Mouse (Mus musculus) lung, postnatal 36 days (tissue): ENCODE results near the gene Limd2.
"Not testable (repeated sequence)": the region's sequence is repeated elsewhere in the genome, so short reads cannot be mapped to it uniquely, and the experiment has no call there.

Experiments
- DNase-seq: peaks from one replicate; pipeline ENCODE4 v3.0.0; 2022; ENCODE audit warnings: mixed read lengths

Limd2 gene

DNA sequence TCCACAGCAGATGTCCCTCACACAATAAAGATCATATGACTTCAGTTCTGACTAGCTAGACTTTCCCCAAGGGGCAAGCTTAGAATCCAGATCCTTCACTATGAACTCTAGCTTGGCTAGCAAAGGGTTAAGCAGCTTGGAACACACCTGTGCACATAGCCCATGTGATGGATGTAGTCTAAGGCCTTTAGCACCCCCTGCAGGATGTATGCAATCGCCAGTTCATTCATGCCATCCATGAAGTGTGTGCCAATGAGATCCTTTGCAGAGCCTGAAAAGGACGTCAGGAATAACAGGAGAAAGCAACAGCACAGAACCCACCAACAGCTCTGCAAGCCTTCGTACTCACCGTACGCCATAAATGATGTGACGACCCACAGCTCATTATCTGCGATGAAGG lies 10.1 kb upstream of the Limd2 start:
- DNase-seq = peak; percentile 83

GRCm38 (mm10) chr11:106167435-106167834 lies 6.8 kb upstream of the Limd2 start:
- DNase-seq = peak; percentile 53

DNA sequence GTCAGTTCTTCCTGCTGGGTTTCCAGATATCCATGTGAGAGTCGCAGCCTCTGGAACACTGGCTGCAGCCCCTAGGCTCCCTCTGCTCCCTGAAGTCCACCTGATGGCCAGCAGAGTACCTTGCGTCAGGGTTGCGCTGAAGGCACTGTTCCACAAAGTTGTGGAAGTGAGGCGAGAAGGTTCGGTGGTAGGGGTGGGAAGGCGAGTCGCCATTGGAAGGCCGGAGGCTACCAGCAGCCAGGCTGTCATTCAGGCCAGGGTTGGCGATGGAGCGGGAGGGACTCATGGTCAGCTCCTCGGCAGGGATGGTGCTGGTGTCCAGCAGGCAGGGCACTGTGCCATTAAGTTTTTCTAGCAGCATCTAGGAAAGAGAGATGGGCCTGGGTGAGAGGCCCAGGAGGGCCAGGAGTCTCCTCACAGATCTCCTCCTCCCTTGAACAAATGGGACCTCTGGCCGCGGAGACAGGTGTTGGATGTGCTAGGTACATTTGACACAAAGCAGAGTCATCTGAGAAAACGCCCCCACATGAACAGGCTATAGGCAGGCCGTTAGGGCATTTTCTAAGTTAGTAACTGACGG lies 4.0 kb upstream of the Limd2 start:
- no peak for DNase-seq

DNA sequence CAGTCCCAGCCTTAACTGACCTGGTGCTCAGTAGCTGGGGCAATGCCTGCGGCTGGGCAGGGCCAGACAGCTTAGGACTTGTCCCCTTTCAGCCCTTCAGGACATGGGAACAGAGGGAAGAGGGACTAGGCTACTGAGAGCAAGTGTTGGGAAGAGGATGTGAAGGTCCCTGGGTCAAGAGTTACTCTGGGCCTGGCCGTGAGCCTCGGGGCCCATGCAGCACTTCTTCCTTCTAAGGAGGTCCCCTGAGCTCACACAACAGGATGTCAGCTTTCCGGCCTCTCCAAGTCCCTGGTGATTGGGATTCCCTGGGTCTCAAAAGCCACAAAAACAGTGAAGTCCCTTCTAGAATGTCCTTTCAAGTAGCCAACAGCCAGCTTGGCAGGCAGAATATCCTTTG lies 2.9 kb upstream of the Limd2 start:
- DNase-seq = peak; percentile 32

- no peak for DNase-seq
Measured at GRCm38 (mm10) chr11:106162237-106162636, 1.6 kb upstream of the Limd2 start.

DNA sequence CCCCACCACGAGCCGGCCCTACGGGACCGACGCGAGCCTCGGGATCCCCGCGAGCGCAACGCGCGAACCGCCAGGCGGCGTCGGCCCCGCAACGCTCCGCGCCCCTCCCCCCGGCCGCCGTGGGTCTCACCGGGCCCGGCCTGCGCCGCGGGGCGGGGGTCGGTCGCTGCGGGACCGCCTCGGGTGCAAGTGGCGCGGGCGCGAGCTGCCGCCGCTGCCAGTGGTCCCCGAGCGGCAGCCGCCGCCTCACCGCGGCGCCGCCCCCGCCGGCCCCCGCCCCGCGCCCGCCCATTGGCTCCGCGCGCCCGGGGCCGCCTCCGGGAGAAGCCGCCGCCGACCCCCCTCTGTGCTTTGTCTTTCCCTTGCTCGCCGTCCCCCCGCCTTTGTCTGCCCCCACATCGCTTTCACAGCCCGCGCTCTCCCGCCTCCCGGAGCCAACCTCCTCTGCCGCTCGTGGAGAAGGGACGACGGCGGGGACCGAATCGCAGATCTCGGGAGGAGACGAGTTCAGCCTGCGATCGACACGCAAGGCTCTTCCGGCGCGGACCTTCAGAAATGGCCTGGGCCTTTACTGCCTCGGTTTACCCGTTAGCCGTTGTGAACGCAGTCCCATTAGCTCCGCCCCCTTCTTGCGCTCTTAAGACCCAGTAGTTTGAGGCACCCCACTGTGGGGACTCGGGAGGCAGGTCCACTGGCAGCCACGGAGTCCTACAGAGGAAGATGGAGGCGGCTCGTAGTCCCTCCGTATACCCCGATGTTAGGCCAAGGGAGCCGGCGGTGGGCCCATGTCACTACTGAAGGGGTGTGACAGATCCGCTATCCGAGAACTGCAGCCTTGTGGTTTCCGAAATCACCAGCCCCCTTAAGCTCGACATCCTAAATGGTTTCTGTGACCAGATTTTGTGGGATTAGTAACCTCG lies 479 bp downstream of the Limd2 start:
- peak; percentile 85 for DNase-seq

GRCm38 (mm10) chr11:106159216-106159920 lies 1.3 kb downstream of the Limd2 start:
- DNase-seq = peak; percentile 89

DNA sequence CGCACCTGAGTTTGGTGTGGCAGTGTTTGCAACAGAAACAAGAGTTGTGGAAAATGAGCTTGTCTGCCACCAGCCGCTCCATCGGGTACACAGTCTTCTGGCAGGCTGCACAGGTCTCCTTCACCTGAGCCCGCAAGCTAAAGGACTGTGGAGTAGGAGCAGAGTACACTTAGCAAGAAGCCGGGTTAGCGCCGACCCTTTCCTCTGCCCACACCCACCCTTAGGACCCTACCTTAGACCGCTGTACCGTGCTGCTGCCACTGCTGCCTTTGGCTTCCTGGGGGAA lies 1.8 kb downstream of the Limd2 start:
- DNase-seq = no peak

- DNase-seq = peak; percentile 50
Measured at GRCm38 (mm10) chr11:106158081-106158929, 2.4 kb downstream of the Limd2 start.

DNA sequence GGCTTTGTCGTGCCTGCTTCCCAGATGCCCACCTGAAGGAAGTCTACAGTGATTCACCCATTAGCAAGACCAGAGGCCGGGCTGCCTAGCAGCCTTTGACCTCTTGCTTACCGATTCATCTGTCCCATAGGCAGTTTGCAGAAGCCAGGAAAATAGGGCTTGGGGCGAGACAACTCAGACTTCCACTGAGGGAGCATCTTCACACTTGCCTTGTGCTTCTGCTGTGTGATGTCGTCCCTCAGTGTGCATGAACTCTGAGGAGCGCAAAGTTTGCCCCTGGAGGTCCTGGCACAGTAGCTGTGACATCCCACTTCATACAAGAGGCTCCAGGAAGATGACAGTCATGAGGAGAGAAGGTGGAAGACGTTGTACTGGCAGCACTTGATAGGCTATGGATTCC lies 3.5 kb downstream of the Limd2 start:
- DNase-seq = no peak

GRCm38 (mm10) chr11:106156257-106156656 lies 4.4 kb downstream of the Limd2 start:
- DNase-seq = no peak

- DNase-seq = no peak
Measured at GRCm38 (mm10) chr11:106155761-106156160, 4.9 kb downstream of the Limd2 start.

DNA sequence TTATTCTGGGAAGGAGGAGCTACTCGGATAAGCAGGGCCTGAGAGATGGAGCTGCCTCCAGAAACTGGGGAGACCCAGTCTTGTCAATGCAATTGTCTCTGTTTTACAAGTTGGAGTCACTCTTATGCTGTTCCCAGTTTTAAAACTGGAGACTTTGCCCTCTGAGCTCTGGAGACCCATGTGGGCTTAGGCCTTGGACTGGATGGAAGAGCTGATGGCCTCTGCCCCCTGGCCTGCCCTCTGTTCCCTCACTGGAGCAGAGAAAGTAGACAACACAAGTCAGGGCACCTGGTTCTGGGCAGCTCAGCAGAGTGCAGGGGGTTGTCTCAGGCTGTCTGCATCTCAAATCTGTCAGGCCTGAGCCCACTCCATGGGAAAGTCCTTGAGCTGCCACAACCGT lies 5.9 kb downstream of the Limd2 start:
- DNase-seq = no peak

- no peak for DNase-seq
Measured at GRCm38 (mm10) chr11:106154091-106154490, 6.6 kb downstream of the Limd2 start.

GRCm38 (mm10) chr11:106152132-106152531 lies 8.5 kb downstream of the Limd2 start:
- no peak for DNase-seq

DNA sequence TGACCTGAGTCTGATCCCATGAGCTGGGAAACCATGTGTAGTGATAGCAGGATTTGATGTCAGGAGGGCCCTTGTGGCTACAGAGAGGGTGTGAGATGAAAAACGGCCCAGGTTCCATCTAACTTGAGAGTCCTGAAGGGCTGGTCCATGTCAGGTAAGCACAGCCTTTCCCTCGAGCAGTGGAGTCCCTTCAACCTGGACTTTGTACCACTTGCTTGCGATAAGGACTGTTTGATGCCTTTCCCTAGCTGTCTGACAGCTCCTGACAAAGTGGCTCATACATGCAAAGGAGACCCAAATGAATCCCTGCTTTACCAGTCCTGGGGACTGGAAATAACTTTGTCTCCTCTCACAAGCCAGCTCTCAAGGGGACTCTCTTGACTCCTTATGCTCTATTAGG lies 9.4 kb downstream of the Limd2 start:
- no peak for DNase-seq

GRCm38 (mm10) chr11:106134580-106135528 lies 25.8 kb downstream of the Limd2 start:
- peak; percentile 96 for DNase-seq

DNA sequence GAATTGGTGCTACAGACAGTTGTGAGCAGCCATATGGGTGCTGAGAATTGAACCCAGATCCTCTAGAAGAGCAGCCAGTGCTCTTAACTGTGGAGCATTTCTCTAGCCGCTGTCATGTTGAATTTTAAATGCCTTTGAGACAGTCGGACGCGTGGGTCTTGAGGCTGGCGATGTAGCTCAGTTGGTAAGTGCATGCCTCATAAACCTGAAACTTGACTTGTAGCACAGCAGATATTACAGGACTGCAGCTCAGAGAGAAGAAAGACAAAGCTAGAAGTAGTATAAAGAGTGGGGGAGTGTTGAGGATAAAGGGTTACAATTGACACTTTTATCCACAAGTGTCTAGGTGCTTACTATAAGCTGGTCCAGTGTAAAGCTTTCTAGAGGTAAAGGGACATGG lies 28.1 kb downstream of the Limd2 start:
- DNase-seq = no peak

GRCm38 (mm10) chr11:106129477-106129876 lies 31.2 kb downstream of the Limd2 start:
- DNase-seq = no peak

- DNase-seq = not testable (repeated sequence)
Measured at GRCm38 (mm10) chr11:106126727-106127373, 33.8 kb downstream of the Limd2 start.

GRCm38 (mm10) chr11:106125827-106126226 lies 34.8 kb downstream of the Limd2 start:
- DNase-seq = no peak
